Mouse (Mus musculus): Measurements from ENCODE around the gene Cln5.

DNA sequence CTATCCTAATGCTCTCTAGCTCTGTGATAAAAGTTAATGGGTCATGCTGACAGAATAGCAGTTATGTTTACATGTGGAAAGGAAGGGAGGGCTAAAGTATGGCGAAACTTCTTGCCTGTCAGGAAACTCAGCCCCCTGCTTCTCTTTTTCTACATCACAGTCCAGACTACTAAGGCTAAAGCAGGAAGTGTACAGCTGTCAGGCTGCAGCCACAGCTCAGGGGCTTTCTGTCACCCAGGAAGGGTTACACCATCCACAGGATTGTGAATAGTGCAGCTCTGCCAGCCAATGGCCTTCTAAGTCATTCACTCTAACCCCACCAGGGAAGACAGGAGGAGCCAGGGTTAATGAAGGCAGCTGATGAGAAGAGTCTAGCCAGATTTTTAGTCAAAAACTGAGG, 11.0 kb upstream of the Cln5 start:
- TF ChIP-seq MAX (IDR thresholded peaks at IDR 0.05) (no peak), CTCF (IDR thresholded peaks at IDR 0.05; ENCODE audit: control insufficient read depth, insufficient read depth, insufficient read length) (no peak), CEBPB (IDR thresholded peaks at IDR 0.05; ENCODE audit: low read depth) (no peak), USF1 (IDR thresholded peaks at IDR 0.05; ENCODE audit: low read depth) (no peak), MYOG (IDR thresholded peaks at IDR 0.05; ENCODE audit: control insufficient read depth, extremely low read depth, insufficient read length) (no peak), FOSL1 (IDR thresholded peaks at IDR 0.05; ENCODE audit: insufficient read depth, low read length, poor library complexity, severe bottlenecking) (no peak), MYOD1 (IDR thresholded peaks at IDR 0.05; ENCODE audit: control insufficient read depth, insufficient read length, low read depth) (no peak)

Measured in C2C12 (cell line).